Mouse (Mus musculus) embryonic facial prominence, embryonic 13.5 days (tissue): Measurements from ENCODE around the gene Tsga10ip. TPM values are rescaled to one million over a fixed set of nuclear protein-coding genes. Genes with fewer than 3 reads are reported as not detected.

Source experiments
- ATAC-seq: fragments of 200-750 bp; cut with Nextera tagmentation; 2 replicates; pipeline ENCODE4 v1.8.0; 2017; ENCODE audit warnings: low read depth; ENCODE audit not compliant: insufficient number of reproducible peaks, insufficient read depth, low FRiP score, low TSS enrichment
- H3K27ac ChIP-seq: fragments of 300-500 bp; sonication (generic); 2 replicates; pipeline ENCODE4 v1.5.1; 2015; ENCODE audit warnings: moderate library complexity, mild to moderate bottlenecking, inconsistent platforms
- H3K27me3 ChIP-seq: fragments of 300-500 bp; sonication (generic); 2 replicates; pipeline ENCODE4 v1.6.1; 2015; ENCODE audit warnings: mild to moderate bottlenecking, inconsistent platforms
- H3K36me3 ChIP-seq: fragments of 300-500 bp; sonication (generic); 2 replicates; pipeline ENCODE4 v1.6.1; 2015; ENCODE audit warnings: mild to moderate bottlenecking, inconsistent platforms
- H3K4me1 ChIP-seq: fragments of 300-500 bp; sonication (generic); 2 replicates; pipeline ENCODE4 v1.6.1; 2015; ENCODE audit warnings: inconsistent platforms
- H3K4me2 ChIP-seq: fragments of 300-500 bp; sonication (generic); 2 replicates; pipeline ENCODE4 v1.6.1; 2015; ENCODE audit warnings: moderate library complexity, mild to moderate bottlenecking, inconsistent platforms
- H3K4me3 ChIP-seq: fragments of 300-500 bp; sonication (generic); 2 replicates; pipeline ENCODE4 v1.5.1; 2015; ENCODE audit warnings: mild to moderate bottlenecking, inconsistent platforms
- H3K9ac ChIP-seq: fragments of 300-500 bp; sonication (generic); 2 replicates; pipeline ENCODE4 v1.6.1; 2015; ENCODE audit warnings: mild to moderate bottlenecking, inconsistent platforms
- H3K9me3 ChIP-seq: fragments of 300-500 bp; sonication (generic); 2 replicates; pipeline ENCODE4 v1.6.1; 2016; ENCODE audit warnings: inconsistent platforms
- WGBS: fragments of 180-500 bp; shearing (Covaris S2); methylation state at CpG from one replicate; pipeline ENCODE4 v1.1.7; 2015; ENCODE audit warnings: mixed read lengths; 5-methylcytosine and 5-hydroxymethylcytosine counted together
- polyA plus RNA-seq: library from polyadenylated mRNA; unstranded; fragments of >200 nt; fragmentation: Nextera tagmentation; extraction: Ambion mirVana; gene quantifications from 2 replicates; pipeline ENCODE4 v1.2.1, GENCODE M21; 2015

The Tsga10ip gene
- polyA plus RNA-seq, 1 experiment from 2014 or later, result not detected

DNA sequence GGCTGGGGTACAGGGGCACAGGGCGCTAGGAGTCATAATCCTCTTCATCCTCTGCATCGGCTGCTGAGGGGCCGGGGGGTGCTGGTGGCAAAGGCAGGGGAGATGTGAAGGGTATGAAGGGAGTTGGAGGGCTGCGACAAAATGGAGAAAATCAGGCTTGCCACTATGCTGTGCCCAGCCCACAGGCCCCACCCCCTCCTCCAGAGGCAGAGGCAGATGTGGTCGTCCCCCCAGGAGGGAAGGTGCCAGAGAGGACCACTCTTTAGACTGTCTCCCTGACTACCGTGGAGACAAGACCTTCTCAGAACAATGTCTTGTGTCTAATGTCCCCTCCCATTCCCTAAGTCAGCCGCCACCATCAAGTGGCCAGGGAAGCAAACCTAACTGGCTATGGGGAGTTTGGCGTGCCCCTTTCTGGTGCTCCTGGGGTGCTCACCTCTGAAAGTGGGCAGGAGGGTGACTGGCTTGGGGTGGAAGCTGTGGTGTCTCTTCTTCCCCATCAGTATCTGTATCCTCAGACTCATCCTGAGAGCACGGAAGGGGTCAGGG, 20.6 kb upstream of the Tsga10ip start:
- Histone ChIP-seq H3K4me1 (peaks cover 37% of the 10 kb centered on the region), H3K27me3 (no peaks in the 10 kb centered on the region), H3K4me2 (peak overlapping the region; percentile 79), H3K27ac (no peak overlapping the region), H3K9ac (peak overlapping the region; percentile 85), H3K9me3 (no peaks in the 10 kb centered on the region), H3K36me3 (peaks cover 57% of the 10 kb centered on the region), H3K4me3 (peak overlapping the region; percentile 72)
- 85% methylated on average over 9 of the region's 9 CpGs for WGBS
- no peak for ATAC-seq

DNA sequence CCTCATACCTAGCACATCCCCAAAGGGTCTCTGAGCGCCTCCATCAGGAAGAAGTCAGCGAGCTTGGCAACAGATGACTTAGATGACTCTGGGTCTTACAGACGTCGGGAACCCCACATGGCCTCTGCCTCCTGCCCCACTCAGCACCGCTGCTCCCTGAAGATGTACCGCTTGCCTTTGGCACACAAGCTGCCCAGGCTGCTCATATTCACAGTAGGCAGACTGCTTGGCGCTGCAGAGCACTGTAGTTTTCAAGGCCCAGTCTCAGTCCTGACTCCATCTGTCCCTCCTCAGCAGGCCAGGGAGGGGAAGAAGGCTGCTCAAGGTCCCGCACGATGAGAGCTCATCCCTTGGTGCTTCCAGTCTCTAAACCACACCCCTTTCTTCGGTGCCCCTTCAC, 19.9 kb upstream of the Tsga10ip start:
- Histone ChIP-seq H3K9ac (peak overlapping the region; percentile 49; the same call in 1 of the 2 replicates), H3K27ac (no peak overlapping the region), H3K4me3 (no peak overlapping the region), H3K9me3 (no peaks in the 10 kb centered on the region), H3K36me3 (peaks cover 56% of the 10 kb centered on the region), H3K27me3 (no peaks in the 10 kb centered on the region), H3K4me1 (peaks cover 37% of the 10 kb centered on the region), H3K4me2 (no peak overlapping the region)
- WGBS, result 89% methylated on average over 10 of the region's 10 CpGs
- no peak for ATAC-seq

DNA sequence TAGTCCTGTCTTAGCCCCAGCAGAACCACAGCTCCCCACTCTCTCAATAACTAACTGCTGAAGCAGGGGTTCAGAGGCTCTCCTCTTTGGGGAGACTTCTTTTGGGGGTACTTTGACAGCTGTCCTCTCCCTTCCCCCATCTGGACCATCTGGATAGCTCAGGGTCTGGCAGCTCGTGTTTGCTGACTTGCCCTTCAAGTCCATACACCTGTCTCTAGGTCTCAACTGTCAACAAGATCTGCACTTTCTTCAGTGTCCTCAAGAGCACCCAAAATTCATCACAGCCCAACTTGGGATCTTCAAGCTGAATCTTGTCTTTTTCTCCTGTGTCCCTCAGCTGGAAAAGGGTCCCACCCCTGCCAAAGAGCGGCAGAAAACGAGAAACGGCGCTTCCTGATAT, 19.5 kb upstream of the Tsga10ip start:
- peaks cover 51% of the 10 kb centered on the region for H3K36me3 ChIP-seq
- ATAC-seq, result no peak

DNA sequence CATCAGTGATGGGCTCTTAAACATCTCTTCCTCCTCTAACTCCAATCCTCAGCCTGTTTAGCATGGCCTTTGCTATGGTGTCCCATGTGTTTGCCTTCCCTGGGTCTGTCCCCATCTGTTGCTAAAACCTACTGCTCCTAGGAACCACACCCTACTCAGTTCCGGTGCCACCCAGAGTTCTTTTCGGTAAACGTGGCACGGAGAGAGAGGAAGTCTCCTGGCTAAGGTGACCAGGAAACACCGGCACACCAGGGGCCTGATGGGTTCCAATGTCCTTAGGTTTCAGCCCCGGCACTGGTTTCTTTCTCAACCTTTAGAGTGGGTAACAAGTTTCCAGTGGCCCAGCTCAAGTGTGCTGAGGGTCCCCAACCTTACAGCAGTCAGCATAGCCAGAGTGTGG, 18.3 kb upstream of the Tsga10ip start:
- no peaks in the 10 kb centered on the region for H3K9me3 ChIP-seq
- no peak overlapping the region for H3K27ac ChIP-seq
- peaks cover 42% of the 10 kb centered on the region for H3K36me3 ChIP-seq
- ATAC-seq, result no peak
- H3K27me3 ChIP-seq, result no peaks in the 10 kb centered on the region
- no peak overlapping the region for H3K4me2 ChIP-seq
- peaks cover 21% of the 10 kb centered on the region for H3K4me1 ChIP-seq
- 91% methylated on average over 6 of the region's 6 CpGs for WGBS
- H3K9ac ChIP-seq, result no peak overlapping the region
- H3K4me3 ChIP-seq, result no peak overlapping the region

More for the DNA sequence above, 19.5 kb upstream of the Tsga10ip start:
- H3K27ac ChIP-seq, result no peak overlapping the region
- WGBS, result 83% methylated on average over 5 of the region's 5 CpGs
- no peak overlapping the region for H3K4me2 ChIP-seq
- H3K9ac ChIP-seq, result peak overlapping the region; percentile 49; the same call in 1 of the 2 replicates
- H3K4me1 ChIP-seq, result peaks cover 32% of the 10 kb centered on the region
- H3K27me3 ChIP-seq, result no peaks in the 10 kb centered on the region
- no peak overlapping the region for H3K4me3 ChIP-seq
- H3K9me3 ChIP-seq, result no peaks in the 10 kb centered on the region

DNA sequence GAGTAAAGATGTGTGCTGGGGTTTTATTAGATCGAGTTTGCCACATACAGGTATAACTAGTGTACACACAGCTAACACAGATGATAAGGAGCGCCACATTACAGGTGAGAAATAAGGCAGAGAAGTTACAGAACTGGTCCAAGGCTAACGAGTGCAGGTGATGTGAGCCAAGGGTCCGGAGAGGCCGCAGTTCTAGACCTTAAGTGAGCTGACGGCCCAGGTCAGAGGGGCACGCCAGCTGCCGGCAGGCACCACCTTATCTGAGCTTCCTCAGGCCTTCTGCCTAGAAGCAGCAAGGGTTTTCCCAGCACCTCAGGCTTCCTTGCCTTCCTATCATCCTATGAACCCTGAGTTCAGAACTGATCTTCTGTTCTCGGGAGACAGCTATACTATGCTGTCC, 17.3 kb upstream of the Tsga10ip start:
- WGBS, result 90% methylated on average over 9 of the region's 9 CpGs

DNA sequence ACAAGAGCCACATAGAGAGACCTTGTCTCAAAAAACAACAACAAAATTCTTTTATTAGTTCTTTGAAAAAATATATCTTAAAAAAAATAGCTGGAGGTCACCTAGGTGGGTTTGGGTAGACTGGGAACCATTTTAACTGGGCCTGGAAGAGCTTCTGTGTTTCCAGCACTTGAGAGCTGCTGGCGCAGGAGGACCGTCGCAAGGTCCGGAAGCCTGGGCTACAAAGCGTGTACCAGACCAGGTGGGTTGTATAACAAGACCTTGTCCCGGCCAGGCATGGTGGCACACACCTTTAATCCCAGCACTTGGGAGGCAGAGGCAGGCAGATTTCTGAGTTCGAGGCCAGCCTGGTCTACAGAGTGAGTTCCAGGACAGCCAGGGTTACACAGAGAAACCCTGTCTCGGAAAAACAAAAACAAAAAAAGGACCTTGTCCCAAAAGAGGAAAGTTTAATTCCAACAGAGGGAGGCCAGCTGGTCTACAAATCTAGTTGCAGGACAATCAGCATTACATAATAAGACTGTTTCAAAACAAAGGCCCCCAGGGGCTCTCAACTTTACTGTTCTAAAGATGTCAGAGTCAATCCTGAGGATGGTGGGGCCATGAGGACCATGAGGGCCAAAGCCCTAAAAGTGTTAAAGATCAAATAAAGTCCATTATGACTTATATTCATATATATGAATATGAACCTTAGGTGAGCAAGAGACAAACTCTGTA, 16.6 kb upstream of the Tsga10ip start:
- Histone ChIP-seq H3K4me2 (no peak overlapping the region), H3K27ac (no peak overlapping the region), H3K27me3 (no peaks in the 10 kb centered on the region), H3K4me3 (no peak overlapping the region), H3K4me1 (peaks cover 20% of the 10 kb centered on the region), H3K9me3 (no peaks in the 10 kb centered on the region), H3K36me3 (peaks cover 42% of the 10 kb centered on the region), H3K9ac (no peak overlapping the region)
- 95% methylated on average over 8 of the region's 8 CpGs for WGBS
- ATAC-seq, result no peak

More for the DNA sequence above, 17.3 kb upstream of the Tsga10ip start:
- no peak overlapping the region for H3K4me3 ChIP-seq
- peaks cover 21% of the 10 kb centered on the region for H3K4me1 ChIP-seq
- H3K9me3 ChIP-seq, result no peaks in the 10 kb centered on the region
- no peak for ATAC-seq
- H3K27ac ChIP-seq, result no peak overlapping the region
- H3K9ac ChIP-seq, result no peak overlapping the region
- H3K36me3 ChIP-seq, result peaks cover 42% of the 10 kb centered on the region
- H3K27me3 ChIP-seq, result no peaks in the 10 kb centered on the region
- H3K4me2 ChIP-seq, result no peak overlapping the region

DNA sequence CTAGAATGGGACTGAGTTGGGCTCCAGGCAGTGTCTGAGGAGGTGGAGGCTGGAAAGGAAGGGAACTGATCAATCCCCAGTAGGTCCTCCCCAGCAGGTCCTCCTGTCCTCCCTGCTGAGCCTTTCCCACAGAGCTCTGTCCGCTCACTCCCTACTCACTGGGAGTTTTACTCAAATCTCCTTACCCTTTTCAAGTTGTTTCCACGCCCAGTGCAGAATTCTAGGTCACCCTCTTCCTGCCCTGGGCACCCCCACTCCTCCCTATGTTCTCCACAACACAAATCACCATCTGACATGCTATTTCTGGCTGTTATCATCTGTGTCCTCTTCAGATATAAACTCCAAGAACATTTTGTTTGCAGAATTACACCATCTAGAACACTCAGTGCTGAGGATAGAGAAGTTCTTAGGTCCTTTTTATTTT, 12.2 kb upstream of the Tsga10ip start:
- Histone ChIP-seq H3K4me2 (no peak overlapping the region), H3K9ac (no peak overlapping the region), H3K4me1 (0 out of 2 replicates have a peak, but pooled peaks cover 5% of the 10 kb centered on the region), H3K27ac (no peak overlapping the region), H3K27me3 (no peaks in the 10 kb centered on the region), H3K4me3 (no peak overlapping the region), H3K9me3 (no peaks in the 10 kb centered on the region), H3K36me3 (peaks cover 5% of the 10 kb centered on the region)
- ATAC-seq, result no peak
- 51% methylated on average over 2 of the region's 2 CpGs for WGBS

DNA sequence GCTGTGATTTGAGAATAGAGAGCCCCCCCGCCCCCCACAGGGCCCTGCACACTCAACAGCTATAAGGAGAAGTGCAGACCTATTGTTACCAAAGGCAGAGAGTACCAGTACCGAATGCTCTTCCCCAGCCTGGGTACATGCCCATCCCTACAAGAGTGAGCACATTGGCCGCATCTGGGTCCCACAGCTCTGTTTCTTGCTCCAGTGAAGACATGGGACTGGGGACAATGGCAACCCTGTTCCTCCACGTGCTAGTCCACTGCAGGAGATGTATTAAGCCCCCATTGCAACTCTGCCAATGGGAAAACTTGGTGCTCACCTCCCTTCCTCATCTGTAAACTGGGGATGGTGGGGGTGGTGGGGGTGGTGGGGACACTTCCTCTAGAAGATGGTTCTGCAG, 11.5 kb upstream of the Tsga10ip start:
- Histone ChIP-seq H3K27me3 (no peaks in the 10 kb centered on the region), H3K9me3 (no peaks in the 10 kb centered on the region), H3K27ac (no peak overlapping the region), H3K4me1 (0 out of 2 replicates have a peak, but pooled peaks cover 8% of the 10 kb centered on the region), H3K36me3 (no peaks in the 10 kb centered on the region), H3K4me3 (no peak overlapping the region), H3K4me2 (no peak overlapping the region), H3K9ac (no peak overlapping the region)
- no peak for ATAC-seq
- WGBS, result 66% methylated on average over 4 of the region's 4 CpGs

DNA sequence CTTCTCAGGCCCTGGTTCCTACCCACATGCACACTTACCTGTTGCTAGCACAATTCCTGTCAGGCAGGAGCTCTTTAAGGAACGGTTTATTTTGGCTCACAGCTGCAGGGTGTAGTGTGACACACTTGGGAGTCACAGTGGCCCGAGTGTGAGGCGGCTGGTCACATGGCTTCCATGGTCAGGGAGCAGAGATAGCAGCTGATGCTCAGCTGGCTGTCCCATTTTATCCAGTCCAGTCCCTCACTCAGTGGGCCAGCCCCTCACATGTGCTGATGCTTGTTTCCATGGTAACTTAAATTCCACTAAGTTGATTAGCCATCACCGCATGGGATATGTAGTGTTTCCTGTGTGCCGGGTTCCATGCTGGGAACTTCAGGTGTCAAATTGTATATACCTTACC, 9.6 kb upstream of the Tsga10ip start:
- H3K9ac ChIP-seq, result no peak overlapping the region
- ATAC-seq, result no peak
- H3K4me3 ChIP-seq, result no peak overlapping the region
- no peak overlapping the region for H3K27ac ChIP-seq
- WGBS, result 46% methylated on average over 5 of the region's 5 CpGs
- no peaks in the 10 kb centered on the region for H3K36me3 ChIP-seq
- no peaks in the 10 kb centered on the region for H3K9me3 ChIP-seq
- H3K4me1 ChIP-seq, result peaks cover 15% of the 10 kb centered on the region
- H3K27me3 ChIP-seq, result no peaks in the 10 kb centered on the region
- H3K4me2 ChIP-seq, result no peak overlapping the region

DNA sequence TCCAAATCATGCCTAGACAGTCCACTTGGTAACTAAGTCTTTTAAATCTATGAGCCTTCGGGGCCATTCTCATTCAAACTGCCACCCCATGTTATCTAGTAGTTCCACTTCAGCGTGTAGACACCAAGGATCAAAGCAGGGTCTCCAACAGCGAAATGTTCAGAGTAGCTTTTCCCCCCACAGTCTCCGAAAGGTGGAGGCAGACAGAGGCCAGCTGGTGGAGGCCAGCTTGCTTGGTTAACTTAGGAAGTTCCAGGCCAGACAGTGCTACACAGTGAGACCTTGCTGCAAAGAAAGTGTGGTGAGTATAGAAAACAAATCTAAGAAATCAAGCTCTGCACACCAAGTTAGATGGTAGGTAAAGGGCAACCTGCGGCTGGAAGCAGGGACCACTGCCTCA, 8.3 kb upstream of the Tsga10ip start:
- H3K4me1 ChIP-seq, result peaks cover 19% of the 10 kb centered on the region
- H3K9ac ChIP-seq, result no peak overlapping the region
- no peaks in the 10 kb centered on the region for H3K27me3 ChIP-seq
- H3K4me3 ChIP-seq, result no peak overlapping the region
- H3K27ac ChIP-seq, result no peak overlapping the region
- H3K9me3 ChIP-seq, result no peaks in the 10 kb centered on the region
- WGBS, result 84% methylated on average over 5 of the region's 5 CpGs
- H3K36me3 ChIP-seq, result no peaks in the 10 kb centered on the region
- no peak overlapping the region for H3K4me2 ChIP-seq
- no peak for ATAC-seq

DNA sequence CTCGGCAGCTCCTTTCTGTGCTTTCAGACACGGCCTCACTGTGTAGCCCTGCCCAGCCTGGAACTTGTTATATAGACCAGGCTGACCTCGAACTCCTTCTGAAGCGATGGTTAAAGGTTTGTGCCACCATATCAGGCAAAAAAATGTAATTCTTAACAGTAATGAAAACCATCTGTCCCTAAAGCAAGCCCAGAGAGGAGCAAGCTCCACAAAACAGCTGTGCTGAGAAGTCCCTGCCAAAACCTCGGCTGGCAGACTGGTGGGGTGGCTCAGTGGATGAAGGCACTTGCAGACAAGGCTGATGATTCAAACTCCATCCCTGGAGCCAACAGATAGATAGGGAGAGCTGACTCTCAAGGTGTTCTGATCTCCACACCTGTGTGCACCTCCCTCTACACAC, 6.7 kb upstream of the Tsga10ip start:
- Histone ChIP-seq H3K36me3 (no peaks in the 10 kb centered on the region), H3K9ac (no peak overlapping the region), H3K27me3 (no peaks in the 10 kb centered on the region), H3K4me3 (no peak overlapping the region), H3K4me1 (peaks cover 19% of the 10 kb centered on the region), H3K9me3 (no peaks in the 10 kb centered on the region), H3K27ac (no peak overlapping the region), H3K4me2 (no peak overlapping the region)
- 28% methylated on average over 5 of the region's 5 CpGs for WGBS
- ATAC-seq, result no peak
